Mouse (Mus musculus): Measurements from ENCODE around the gene Wapl.

- no peak for TF ChIP-seq CTCF (IDR thresholded peaks at IDR 0.05; ENCODE audit: insufficient read depth, low read depth, low read length)
- TF ChIP-seq POLR2A (IDR thresholded peaks at IDR 0.05; ENCODE audit: insufficient read depth, low read depth, low read length), result no peak
Measured at GRCm38 (mm10) chr14:34693970-34694369, 20.2 kb downstream of the Wapl start.

All from olfactory bulb, adult 2 months (tissue).